Mouse (Mus musculus) left cerebral cortex, postnatal 25 days (tissue): ENCODE measurements around the gene Cdc73. TPM values are rescaled to one million over a fixed set of nuclear protein-coding genes. Genes with fewer than 3 reads are reported as not detected.

ENCODE experiments used
- DNase-seq, 2 experiments: peaks; one replicate each; pipeline ENCODE4 v3.0.0; 2022; ENCODE audit warnings: low spot score in 2 of 2, mixed read lengths in 1 of 2
- intact Hi-C: fragments of 180-260 bp; cut with DNase I; formaldehyde crosslinking; loops from one replicate; pipeline ENCODE4 v1.15.1; 2025
- total RNA-seq, 2 experiments: library from RNA; stranded (reverse); gene quantifications; 2 replicates each; pipeline ENCODE4 v1.2.3; 2021

Cdc73 gene
- total RNA-seq, 2 experiments from 2014 or later: 61.6 to 62.3 TPM

GRCm38 (mm10) chr1:143576824-143577543 is 125.7 kb downstream of the Cdc73 start:
- no peak for DNase-seq
- intact Hi-C loops: no loop called here

DNA sequence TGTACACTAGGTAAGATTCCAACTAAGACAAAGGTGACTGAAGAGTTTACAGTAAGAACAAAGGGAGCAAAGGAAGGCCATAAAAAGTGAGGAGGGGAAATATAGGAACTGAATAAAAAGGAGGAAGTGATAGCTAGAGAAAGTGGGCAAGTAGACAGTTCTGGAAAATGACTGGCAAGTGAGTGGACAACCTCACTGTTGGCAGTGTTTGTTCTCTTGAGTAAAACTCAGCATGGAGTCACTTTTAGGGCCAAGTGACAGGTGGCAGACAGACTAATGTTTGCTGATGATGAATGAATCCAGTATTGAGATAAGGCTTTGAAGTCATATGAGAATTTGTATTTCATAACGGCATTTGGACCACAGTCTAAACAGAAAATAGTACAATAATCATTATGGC is 144.5 kb downstream of the Cdc73 start:
- intact Hi-C loops: no loop called here
- no peak for DNase-seq

- DNase-seq: no peak
- intact Hi-C loops: no loop called here
These were observed 147.2 kb downstream of the Cdc73 start for GRCm38 (mm10) chr1:143555533-143555932.

GRCm38 (mm10) chr1:143554621-143555020 is 148.1 kb downstream of the Cdc73 start:
- intact Hi-C loops: no loop called here
- DNase-seq: no peak

Other genes with a start within 250 kb of the Cdc73 start
- gene B3galt2, start 62.2 kb downstream of the Cdc73 start, total RNA-seq: 10 to 100 TPM; 16.9 to 23.1 TPM
- 100 to 1,000 TPM; 106 to 112 TPM for gene Glrx2, start 13.4 kb upstream of the Cdc73 start, total RNA-seq
- 10 to 100 TPM; 28.3 to 28.8 TPM for gene Trove2, start 74.2 kb upstream of the Cdc73 start, total RNA-seq
- 10 to 100 TPM; 41.2 to 43.1 TPM for gene Uchl5, start 74.4 kb upstream of the Cdc73 start, total RNA-seq